Mouse (Mus musculus) liver, embryonic 14 days (tissue): ENCODE data around the gene Card10. TPM values are rescaled to one million over a fixed set of nuclear protein-coding genes. Genes with fewer than 3 reads are reported as not detected.

ENCODE experiments used
- polyA plus RNA-seq: library from polyadenylated mRNA; depleted of rRNA; stranded (reverse); fragments of >200 nt; gene quantifications from 2 replicates; pipeline ENCODE4 v1.2.3, GENCODE M21; 2012; rRNA removed

The Card10 gene
- 1.7 and 2.2 TPM in 2 replicates for polyA plus RNA-seq

DNA sequence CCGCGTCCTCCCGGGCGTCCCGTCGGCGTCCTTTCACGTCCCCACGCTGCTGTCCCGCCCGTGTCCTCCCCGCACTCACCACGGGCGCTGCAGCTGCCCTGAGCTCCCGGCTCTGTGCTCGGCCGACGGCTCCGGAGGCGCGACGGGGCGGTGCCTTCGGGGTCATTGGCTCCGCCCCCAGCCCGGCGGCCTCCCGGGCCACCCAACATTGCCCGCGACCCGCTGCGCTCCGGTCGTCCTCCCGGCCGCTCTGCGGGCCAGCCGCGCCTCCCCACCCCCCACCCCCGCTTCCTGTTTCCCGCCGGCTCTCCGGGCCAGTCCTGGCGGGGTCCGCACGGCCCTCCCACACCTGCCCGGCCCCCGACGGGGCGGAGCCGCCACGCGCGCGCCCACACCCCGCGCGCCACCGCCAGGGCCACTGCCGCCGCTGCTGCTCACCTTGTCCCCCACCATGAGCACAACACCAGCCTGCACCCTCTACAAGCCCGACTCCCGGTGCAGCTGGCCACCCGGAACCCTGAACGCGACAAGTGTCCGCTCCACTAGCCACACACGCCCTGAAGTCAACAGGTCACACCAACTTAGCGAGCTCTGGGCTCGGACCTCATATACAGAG lies at the start of gene Card10:
Gene Card10, minus strand, starts transcription at position 267 of the 616 bp plus-strand sequence.

DNA sequence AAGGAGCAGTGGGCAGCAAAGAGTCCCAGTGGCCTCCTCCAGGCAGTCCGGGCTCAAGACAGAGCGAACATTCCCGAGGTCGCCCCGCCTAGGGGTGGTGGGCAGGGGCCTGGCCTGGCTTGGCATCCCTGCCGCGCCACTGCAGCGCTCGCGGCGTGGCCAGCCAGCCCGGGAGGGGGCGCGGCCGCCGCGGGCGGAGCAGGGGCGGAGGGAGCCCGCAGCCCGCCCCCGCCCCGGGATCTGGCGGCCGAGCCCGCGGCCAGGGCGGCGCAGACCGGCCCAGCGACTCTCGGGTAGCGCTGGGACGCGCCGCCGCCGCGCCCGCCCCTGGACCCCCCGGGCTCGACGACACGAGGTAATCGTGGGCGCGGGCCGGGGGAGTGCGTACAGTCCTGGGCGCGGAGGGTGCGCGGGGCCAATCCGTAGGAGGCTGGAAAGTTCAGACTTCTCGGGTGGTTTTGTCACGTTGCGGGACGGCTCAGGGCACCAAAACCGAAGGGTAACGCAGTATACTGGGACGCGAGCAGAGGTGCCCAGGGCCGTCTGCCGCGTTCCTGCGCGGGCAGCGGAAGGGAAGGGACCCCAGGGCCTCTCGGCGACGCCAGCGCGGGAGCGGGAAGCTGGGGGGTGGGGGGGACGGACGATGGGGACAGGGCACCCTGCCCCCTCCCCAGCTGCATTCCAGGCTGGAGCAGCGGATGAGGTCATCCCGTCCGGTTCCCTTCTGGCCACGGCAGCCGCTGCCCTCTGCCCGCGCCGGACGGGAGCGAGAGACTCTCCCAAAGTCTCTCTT lies 39.7 kb upstream of the Card10 start, which contains the start of gene Cdc42ep1:
Gene Cdc42ep1, plus strand, starts transcription at position 254 of the 793 bp plus-strand sequence.

DNA sequence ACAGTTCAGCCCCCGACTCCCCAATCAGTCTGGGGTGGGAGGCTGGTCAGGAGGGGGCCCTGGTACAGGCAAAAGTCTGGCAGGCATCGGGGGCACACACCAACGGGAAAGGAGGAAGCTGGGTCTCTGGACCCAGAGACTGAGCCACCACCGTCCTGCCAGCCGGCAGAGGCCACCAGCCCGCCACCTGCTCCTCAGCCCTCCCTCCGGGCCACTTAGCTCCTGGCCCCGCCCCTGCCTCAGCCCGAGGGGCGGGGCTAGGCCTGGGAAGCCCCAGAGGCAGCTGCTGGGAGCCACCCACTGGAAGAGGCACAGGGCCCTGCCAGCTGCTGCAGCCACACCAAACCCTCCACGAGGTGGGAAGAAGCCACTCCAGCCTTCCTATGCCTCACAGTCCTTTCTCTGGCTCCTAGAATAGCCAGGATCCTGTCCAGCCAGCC lies 29.5 kb downstream of the Card10 start, which contains the start of gene Mfng:
Gene Mfng, minus strand, starts transcription at position 186 of the 440 bp plus-strand sequence.

Other genes with a start within 250 kb of the Card10 start
- gene Rac2, start 230.3 kb downstream of the Card10 start, polyA plus RNA-seq = 39.9 and 58.5 TPM in 2 replicates
- gene Cyth4, start 206.0 kb downstream of the Card10 start, polyA plus RNA-seq = 6.5 and 8.1 TPM in 2 replicates
- not detected in 2 replicates for gene Elfn2, start 84.3 kb downstream of the Card10 start, polyA plus RNA-seq
- gene Mfng, start 29.6 kb downstream of the Card10 start, polyA plus RNA-seq = 2.8 and 3.6 TPM in 2 replicates
- gene Cdc42ep1, start 39.6 kb upstream of the Card10 start, polyA plus RNA-seq = 6.2 and 7.9 TPM in 2 replicates
- gene Lgals2, start 52.5 kb upstream of the Card10 start, polyA plus RNA-seq = 8.4 TPM in 2 replicates
- gene Gga1, start 74.1 kb upstream of the Card10 start, polyA plus RNA-seq = 15.0 and 16.5 TPM in 2 replicates
- 0.02 TPM in 1 of 2 replicates, not detected in the other for gene Gm49510, start 96.6 kb upstream of the Card10 start, polyA plus RNA-seq
- gene Sh3bp1, start 96.7 kb upstream of the Card10 start, polyA plus RNA-seq = 19.5 and 23.1 TPM in 2 replicates
- gene Pdxp, start 110.9 kb upstream of the Card10 start, polyA plus RNA-seq = 7.9 and 9.4 TPM in 2 replicates
- 463 and 475 TPM in 2 replicates for gene Lgals1, start 123.7 kb upstream of the Card10 start, polyA plus RNA-seq
- 14.5 and 16.3 TPM in 2 replicates for gene Nol12, start 131.9 kb upstream of the Card10 start, polyA plus RNA-seq
- gene Triobp, start 144.7 kb upstream of the Card10 start, polyA plus RNA-seq = 18.0 and 18.1 TPM in 2 replicates
- gene H1f0, start 225.4 kb upstream of the Card10 start, polyA plus RNA-seq = 61.4 and 66.7 TPM in 2 replicates
- gene Galr3, start 238.8 kb upstream of the Card10 start, polyA plus RNA-seq = 0.19 and 0.29 TPM in 2 replicates